In the genomic region with DNA sequence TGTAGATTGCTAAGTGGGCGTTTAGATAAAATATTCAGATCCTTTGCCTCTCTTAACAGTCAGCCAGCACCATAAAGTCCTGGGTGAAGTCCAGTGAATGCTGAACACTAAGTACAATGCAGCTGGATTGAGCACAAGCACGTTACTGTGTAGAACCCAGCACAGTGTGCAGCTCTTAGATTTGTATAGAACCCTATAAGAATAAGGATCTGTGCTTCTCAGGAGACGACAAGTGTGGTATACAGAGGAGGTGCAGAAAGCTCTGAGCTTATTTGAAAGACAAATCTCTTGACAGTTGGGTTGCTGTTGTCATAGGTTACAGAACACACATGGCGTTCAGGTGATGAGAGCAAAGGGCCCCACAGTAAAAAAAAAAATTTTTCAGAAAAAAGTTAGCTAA, we compare ENCODE assay signal across 8 mouse cellular contexts. TPM values are rescaled to one million over a fixed set of nuclear protein-coding genes. Genes with fewer than 3 reads are reported as not detected.
DNase-seq lines count a peak whose midpoint lies in the region; ATAC-seq lines count a peak whose summit lies in the region.

No protein-coding gene starts in this region.

- H3K4me2 ChIP-seq in midbrain, embryonic 13.5 days (replicated peaks) = peak overlapping the region; percentile 91
- peak overlapping the region; percentile 63 for H3K4me2 ChIP-seq in limb, embryonic 15.5 days

- 63% methylated on average over 4 of the region's 4 CpGs for WGBS in heart, embryonic 10.5 days
- WGBS in midbrain, embryonic 13.5 days = 48% methylated on average over 4 of the region's 4 CpGs
- 63% methylated on average over 4 of the region's 4 CpGs for WGBS in midbrain, embryonic 10.5 days
- 42% methylated on average over 4 of the region's 4 CpGs for WGBS in limb, embryonic 15.5 days

- no peaks in the 10 kb centered on the region for H3K27me3 ChIP-seq in heart, embryonic 10.5 days (ENCODE audit: insufficient read depth, poor library complexity, severe bottlenecking)
- 0 out of 2 replicates have a peak, but pooled peaks cover 6% of the 10 kb centered on the region for H3K27me3 ChIP-seq in midbrain, embryonic 13.5 days
- peaks cover 12% of the 10 kb centered on the region for H3K27me3 ChIP-seq in midbrain, embryonic 10.5 days (ENCODE audit: low read depth, poor library complexity, severe bottlenecking)
- H3K27me3 ChIP-seq in limb, embryonic 15.5 days = no peaks in the 10 kb centered on the region

- peaks cover 16% of the 10 kb centered on the region; the same call in 1 of the 2 replicates for H3K4me1 ChIP-seq in heart, embryonic 10.5 days
- peaks cover 14% of the 10 kb centered on the region for H3K4me1 ChIP-seq in midbrain, embryonic 13.5 days (replicated peaks)
- H3K4me1 ChIP-seq in midbrain, embryonic 10.5 days = peaks cover 17% of the 10 kb centered on the region
- H3K4me1 ChIP-seq in limb, embryonic 15.5 days = 0 out of 2 replicates have a peak, but pooled peaks cover 7% of the 10 kb centered on the region

- H3K4me3 ChIP-seq in heart, embryonic 10.5 days = no peak overlapping the region
- H3K4me3 ChIP-seq in midbrain, embryonic 13.5 days (replicated peaks) = peak overlapping the region; percentile 61
- H3K4me3 ChIP-seq in midbrain, embryonic 10.5 days = no peak overlapping the region
- H3K4me3 ChIP-seq in limb, embryonic 15.5 days = 0 out of 2 replicates have a peak overlapping the region, but pooled peaks have one; percentile 85

- no peak overlapping the region for H3K9ac ChIP-seq in midbrain, embryonic 13.5 days (replicated peaks)
- no peak overlapping the region for H3K9ac ChIP-seq in limb, embryonic 15.5 days

- ATAC-seq in midbrain, embryonic 13.5 days = no peak
- no peak for ATAC-seq in limb, embryonic 15.5 days (ENCODE audit: insufficient number of reproducible peaks, low FRiP score, low TSS enrichment, low read depth)

- no peaks in the 10 kb centered on the region for H3K9me3 ChIP-seq in heart, embryonic 10.5 days
- no peaks in the 10 kb centered on the region for H3K9me3 ChIP-seq in midbrain, embryonic 13.5 days
- no peaks in the 10 kb centered on the region for H3K9me3 ChIP-seq in midbrain, embryonic 10.5 days (replicated peaks)
- no peaks in the 10 kb centered on the region for H3K9me3 ChIP-seq in limb, embryonic 15.5 days

- DNase-seq in heart, embryonic 10.5 days (ENCODE audit: low spot score) = peak; percentile 58
- no peak for DNase-seq in heart, adult 18-20 months
- no peak for DNase-seq in midbrain, embryonic 10.5 days (ENCODE audit: low spot score)
- DNase-seq in right cerebral cortex, postnatal 36 days (ENCODE audit: low spot score in 2 of 2) = no peak
- DNase-seq in cerebellum, postnatal 25 days = no peak
- no peak for DNase-seq in ovary, postnatal 36 days (ENCODE audit: low spot score)

- H3K36me3 ChIP-seq in heart, embryonic 10.5 days = no peaks in the 10 kb centered on the region
- no peaks in the 10 kb centered on the region for H3K36me3 ChIP-seq in midbrain, embryonic 13.5 days
- H3K36me3 ChIP-seq in midbrain, embryonic 10.5 days = no peaks in the 10 kb centered on the region
- H3K36me3 ChIP-seq in limb, embryonic 15.5 days = no peaks in the 10 kb centered on the region

- H3K27ac ChIP-seq in heart, embryonic 10.5 days = no peak overlapping the region
- H3K27ac ChIP-seq in midbrain, embryonic 13.5 days = no peak overlapping the region
- no peak overlapping the region for H3K27ac ChIP-seq in midbrain, embryonic 10.5 days (replicated peaks)
- no peak overlapping the region for H3K27ac ChIP-seq in limb, embryonic 15.5 days

RNA-seq across cellular contexts. Expression of gene Gng12, which starts 1.8 kb away (rescaled TPM):
- polyA plus RNA-seq in heart, embryonic 10.5 days (2016; fragmentation: Nextera tagmentation; extraction: Ambion mirVana) = 60.0 and 60.9 TPM in 2 replicates
- 10 to 100 TPM; 36.9 to 41.9 TPM for total RNA-seq in heart, adult 18-20 months (2021)
- polyA plus RNA-seq in midbrain, embryonic 13.5 days (2015; fragmentation: Nextera tagmentation; extraction: Ambion mirVana) = 18.8 and 21.9 TPM in 2 replicates
- 42.8 and 50.3 TPM in 2 replicates for polyA plus RNA-seq in midbrain, embryonic 10.5 days (2016; fragmentation: Nextera tagmentation; extraction: Ambion mirVana)
- 109 and 118 TPM in 2 replicates for polyA plus RNA-seq in limb, embryonic 15.5 days (2015; fragmentation: Nextera tagmentation; extraction: Ambion mirVana)

Comparison
In these comparisons a context has a peak if more than half of its experiments do, and no peak if none do; other contexts are left out.
1. H3K4me3 ChIP-seq: peak in midbrain, embryonic 13.5 days (single experiment) and limb, embryonic 15.5 days (single experiment); none in heart, embryonic 10.5 days (single experiment) and midbrain, embryonic 10.5 days (single experiment).